Mouse (Mus musculus): ENCODE results near the gene Stab2. TPM values are rescaled to one million over a fixed set of nuclear protein-coding genes. Genes with fewer than 3 reads are reported as not detected.
A peak's percentile ranks its signal among the peaks of the same experiment; 100 is the strongest.

Stab2 gene
- total RNA-seq, 2 experiments from 2014 or later, result 0.18 to 0.23 TPM

DNA sequence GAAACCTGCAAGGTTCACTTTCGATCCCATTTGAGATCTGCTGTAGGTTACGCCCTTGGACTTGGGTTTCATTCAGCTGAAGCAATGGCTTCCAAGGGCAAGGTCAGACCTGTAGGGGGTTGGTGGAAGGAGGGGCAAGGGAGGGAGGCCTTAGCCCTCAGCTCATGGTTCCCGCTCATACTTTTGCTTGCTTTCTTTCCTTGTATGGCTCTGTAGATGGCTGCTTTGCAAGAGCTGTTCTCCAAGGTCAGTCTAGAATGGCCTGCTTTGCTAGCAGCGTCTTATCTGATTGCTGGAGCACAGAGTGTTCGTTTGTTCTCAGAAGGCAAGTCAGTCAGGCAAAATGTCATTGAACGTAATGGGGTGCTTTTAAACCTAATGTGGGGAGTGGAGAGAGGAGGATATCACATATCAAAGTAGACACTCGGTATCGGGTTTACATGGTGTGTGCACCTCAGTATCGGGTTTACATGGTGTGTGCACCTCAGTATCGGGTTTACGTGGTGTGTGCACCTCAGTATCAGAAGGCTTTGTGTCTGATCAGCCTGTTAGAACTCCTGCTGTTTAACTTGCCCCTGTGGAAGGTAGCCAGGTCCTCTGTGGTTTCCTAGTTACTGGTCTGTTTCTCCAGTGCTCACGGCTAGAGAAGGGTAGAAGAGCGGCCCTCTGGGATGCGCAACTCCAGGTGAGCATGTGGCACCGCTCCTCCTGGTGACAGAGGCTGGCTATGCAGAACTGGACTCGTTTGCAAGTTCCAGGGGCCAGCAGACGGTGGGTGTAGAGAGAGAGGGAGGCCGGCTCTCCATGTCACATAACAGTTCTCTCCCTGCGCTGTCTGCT is 193.3 kb downstream of the Stab2 start:
- H3K27ac ChIP-seq, result no peak overlapping the region
- intact Hi-C loops (cut with DNase I), result no loop called here
- no peak for TF ChIP-seq CTCF (IDR thresholded peaks at IDR 0.05)

DNA sequence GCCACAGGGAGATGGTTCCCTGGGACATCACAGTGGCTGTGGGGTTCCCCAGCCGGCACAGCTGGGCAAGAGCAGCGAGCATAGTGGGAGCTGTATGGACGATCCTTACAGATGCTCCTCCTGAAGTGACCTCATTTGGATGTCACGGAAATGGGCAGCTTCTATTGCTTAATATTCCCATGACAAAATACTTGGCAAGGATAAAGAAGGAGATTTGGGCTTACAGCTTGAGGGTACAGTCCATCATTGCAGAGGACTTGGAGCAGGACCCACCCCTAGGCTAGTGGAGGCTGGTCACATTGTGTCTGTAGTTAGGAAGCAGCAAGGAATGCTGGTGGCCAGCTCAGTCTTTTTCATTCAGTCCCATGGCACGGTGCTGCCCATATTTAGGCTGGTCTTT is 197.2 kb downstream of the Stab2 start:
- no peak for DNase-seq (ENCODE audit: extremely low spot score in 1 of 2, low spot score in 2 of 2)
- no peak for TF ChIP-seq CTCF (IDR thresholded peaks at IDR 0.05)
- no peak overlapping the region for H3K4me3 ChIP-seq
- H3K27ac ChIP-seq, result no peak overlapping the region
- intact Hi-C loops (cut with DNase I), result no loop called here

More for the DNA sequence above, 193.3 kb downstream of the Stab2 start:
- no peak overlapping the region for H3K4me3 ChIP-seq
- no peak for DNase-seq (ENCODE audit: extremely low spot score in 1 of 2, low spot score in 2 of 2)

DNA sequence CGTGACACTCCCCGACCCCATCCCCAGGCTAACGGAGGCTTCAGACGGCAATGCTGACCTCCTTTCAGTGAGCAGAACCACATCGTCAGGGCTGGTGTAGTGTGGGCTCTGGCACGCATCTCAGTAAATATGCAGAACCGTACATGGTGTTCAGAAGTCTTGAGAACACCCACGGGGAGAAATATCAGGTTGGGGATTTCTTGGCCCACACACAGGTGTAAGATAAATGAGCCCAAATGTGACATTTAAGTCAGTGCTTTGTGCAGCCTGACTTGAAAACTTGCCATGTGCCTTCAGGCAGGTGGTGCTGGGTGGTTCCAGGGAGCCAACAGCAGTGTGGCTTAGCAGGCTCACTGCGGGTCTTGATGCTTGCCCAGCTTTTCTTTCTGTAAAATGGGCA is 197.8 kb downstream of the Stab2 start:
- H3K27ac ChIP-seq, result peak overlapping the region; percentile 24; the same call in 1 of the 2 replicates
- no peak for TF ChIP-seq CTCF (IDR thresholded peaks at IDR 0.05)
- intact Hi-C loops (cut with DNase I), result no loop called here
- no peak for DNase-seq (ENCODE audit: extremely low spot score in 1 of 2, low spot score in 2 of 2)
- H3K4me3 ChIP-seq, result no peak overlapping the region

DNA sequence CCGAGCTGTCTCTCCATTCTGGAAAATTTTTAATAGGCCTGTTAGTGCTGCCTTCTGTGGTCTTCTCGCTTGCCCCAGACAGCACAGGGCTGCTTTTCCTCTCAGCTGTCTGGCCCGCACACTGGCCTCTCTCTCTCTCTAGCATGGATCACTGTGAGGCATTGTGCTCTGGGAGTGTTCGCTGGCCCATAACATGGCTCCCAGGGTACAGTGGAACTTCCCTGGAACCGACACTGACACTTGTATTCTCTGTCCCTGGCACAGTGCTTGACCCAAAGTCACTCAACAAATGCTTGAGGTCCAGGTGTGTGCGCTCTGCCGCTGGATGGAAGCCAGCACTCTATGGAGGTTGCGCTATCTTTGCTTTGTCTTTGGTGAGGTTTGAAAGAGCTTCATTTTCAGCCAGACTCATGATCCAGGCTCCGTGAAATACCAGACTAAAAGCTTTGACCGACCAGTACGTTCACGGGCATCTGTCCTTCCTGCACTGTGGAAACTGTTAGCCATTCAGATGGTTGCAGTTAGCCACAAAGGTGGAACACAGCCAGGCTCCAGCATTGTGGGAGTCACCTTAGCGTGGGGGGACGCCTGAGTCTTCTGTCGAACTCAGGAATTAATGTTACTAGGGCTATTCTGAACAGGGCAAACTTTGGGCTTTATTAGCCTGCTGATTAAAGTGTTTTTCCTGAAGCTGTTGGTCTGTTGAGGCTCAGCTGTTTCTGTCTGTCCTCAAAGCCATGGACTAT is 199.6 kb downstream of the Stab2 start:
- intact Hi-C loops (cut with DNase I), result no loop called here
- Histone ChIP-seq H3K4me3 (no peak overlapping the region), H3K27ac (no peak overlapping the region)
- no peak for DNase-seq (ENCODE audit: extremely low spot score in 1 of 2, low spot score in 2 of 2)
- TF ChIP-seq CTCF (IDR thresholded peaks at IDR 0.05), result no peak

DNA sequence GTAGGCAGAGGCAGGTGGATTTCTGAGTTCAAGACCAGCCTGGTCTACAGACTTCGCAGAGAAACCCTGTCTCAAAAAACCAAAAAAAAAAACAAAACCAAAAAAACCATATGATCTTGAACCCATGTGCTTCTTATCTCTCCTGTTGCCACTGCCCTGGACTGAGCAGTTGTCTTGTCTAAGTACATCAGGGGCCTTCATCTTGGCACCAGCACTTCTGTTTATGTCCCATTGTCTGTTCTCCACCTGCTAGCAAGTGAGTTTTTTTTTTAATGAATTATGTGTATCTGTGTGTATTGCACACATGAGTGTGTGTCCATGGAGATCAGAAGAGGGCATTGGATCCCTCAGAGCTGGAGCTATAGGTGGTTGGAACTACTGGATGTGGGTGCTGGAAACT is 200.5 kb downstream of the Stab2 start:
- no peak for DNase-seq (ENCODE audit: extremely low spot score in 1 of 2, low spot score in 2 of 2)
- intact Hi-C loops (cut with DNase I), result no loop called here
- Histone ChIP-seq H3K4me3 (no peak overlapping the region), H3K27ac (no peak overlapping the region)
- TF ChIP-seq CTCF (IDR thresholded peaks at IDR 0.05), result no peak

DNA sequence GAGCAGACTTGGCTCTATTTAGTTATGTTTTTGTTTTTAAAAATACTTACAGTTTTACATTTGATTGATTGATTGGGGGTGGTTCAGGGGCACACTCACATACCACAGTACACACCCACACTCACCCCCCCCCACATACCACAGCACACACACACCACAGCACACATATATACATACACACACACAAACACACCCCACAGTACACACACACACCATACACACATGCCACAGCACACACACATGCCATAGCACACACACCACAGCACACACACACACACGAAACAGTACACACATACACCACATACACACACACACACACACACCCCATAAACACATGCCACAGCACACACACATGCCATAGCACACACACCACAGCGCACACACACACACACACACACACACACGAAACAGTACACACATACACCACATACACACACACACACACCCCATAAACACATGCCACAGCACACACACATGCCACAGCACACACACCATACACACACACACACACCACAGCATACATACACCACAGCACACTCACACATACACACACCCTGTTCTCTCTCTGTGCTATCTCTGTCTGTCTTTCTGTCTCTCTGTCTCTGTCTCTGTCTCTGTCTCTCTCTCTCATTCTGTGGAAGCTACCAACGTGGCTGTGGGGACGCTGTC is 211.6 kb downstream of the Stab2 start:
- DNase-seq (ENCODE audit: extremely low spot score in 1 of 2, low spot score in 2 of 2), result no peak
- H3K27ac ChIP-seq, result no peak overlapping the region

DNA sequence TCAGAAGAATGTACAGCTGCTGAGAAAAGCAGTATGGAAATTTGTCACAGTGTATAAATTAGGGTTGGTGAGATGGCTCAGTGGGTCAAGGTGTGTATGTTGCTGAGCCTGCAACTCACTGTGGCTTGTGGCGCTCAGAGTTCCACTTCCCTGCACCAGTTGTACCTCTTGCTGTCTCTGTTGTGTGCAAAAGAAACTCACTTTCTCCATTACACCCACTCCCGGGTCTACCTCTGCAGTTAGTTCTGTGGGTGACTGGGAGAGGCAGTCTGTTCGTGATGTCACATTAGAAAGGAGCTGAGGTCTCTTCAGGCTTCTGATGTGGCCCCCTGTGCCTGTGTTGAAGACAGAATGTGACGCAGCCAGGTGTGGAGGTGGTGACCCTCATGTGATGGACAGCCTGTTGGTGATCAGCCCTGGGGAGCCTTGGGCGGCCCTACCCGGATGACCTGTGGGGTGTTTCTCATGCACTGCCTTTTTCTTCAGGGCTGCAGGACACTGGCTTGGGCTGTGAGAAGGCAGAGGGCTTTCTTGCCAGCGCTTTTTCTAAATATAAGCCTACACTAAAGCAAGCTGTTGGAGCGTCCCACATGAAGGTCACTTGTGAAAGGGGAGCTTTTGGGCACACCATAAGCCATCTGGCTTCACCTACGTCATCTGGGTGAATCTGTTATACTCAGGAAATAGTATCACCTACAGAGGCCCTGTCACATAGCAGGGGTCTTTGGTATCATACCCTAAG is 212.9 kb downstream of the Stab2 start:
- no peak for DNase-seq (ENCODE audit: extremely low spot score in 1 of 2, low spot score in 2 of 2)
- Histone ChIP-seq H3K27ac (peak overlapping the region; percentile 66), H3K4me3 (no peak overlapping the region)
- no peak for TF ChIP-seq CTCF (IDR thresholded peaks at IDR 0.05)
- intact Hi-C loops (cut with DNase I), result no loop called here

More for the DNA sequence above, 211.6 kb downstream of the Stab2 start:
- intact Hi-C loops (cut with DNase I), result no loop called here
- no peak overlapping the region for H3K4me3 ChIP-seq
- TF ChIP-seq CTCF (IDR thresholded peaks at IDR 0.05), result no peak

DNA sequence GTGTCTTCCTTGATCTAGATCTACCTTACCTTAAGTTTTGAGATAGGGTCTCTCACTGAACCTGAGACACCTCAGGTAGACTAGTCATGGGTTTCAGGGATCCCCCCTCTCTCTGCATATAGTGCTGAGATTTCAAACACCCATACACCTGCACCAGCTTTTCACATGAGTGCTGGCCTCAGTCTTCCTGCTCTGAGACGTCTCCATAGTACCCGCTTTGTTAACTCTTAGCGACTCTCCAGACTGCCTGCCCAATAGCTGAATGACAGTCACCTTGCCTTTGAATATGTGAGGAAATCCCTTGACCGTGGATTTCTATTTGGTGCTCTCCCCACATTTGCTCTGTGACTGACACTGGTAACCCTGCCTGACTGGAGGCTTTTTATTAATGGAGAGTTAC is 213.6 kb downstream of the Stab2 start:
- Histone ChIP-seq H3K27ac (peak overlapping the region; percentile 37; the same call in 1 of the 2 replicates), H3K4me3 (no peak overlapping the region)
- no peak for DNase-seq (ENCODE audit: extremely low spot score in 1 of 2, low spot score in 2 of 2)
- no peak for TF ChIP-seq CTCF (IDR thresholded peaks at IDR 0.05)
- intact Hi-C loops (cut with DNase I), result no loop called here

DNA sequence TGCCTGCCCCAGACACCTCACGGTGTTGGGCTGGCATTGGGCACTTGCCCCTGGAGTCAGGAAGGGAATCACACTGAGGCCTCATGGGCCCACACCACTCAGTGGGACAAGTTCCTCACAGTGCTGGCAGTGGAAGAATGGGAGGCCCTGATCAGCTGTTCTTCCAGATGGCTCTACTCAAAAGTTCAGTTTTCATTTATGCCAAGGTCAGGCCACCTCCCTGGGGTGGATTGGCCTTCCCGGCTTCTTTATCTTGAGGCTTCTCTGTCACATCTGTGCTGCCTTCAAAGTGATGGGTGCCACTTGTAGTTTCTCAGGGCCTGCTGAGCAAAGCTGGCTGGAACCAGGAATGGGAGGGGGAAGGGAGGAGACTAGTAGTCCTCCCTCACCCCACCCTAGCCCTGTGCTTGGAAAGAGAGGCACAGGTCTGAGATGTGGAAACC is 214.3 kb downstream of the Stab2 start:
- H3K4me3 ChIP-seq, result no peak overlapping the region
- no peak for DNase-seq (ENCODE audit: extremely low spot score in 1 of 2, low spot score in 2 of 2)
- TF ChIP-seq CTCF (IDR thresholded peaks at IDR 0.05), result no peak
- no peak overlapping the region for H3K27ac ChIP-seq
- intact Hi-C loops (cut with DNase I), result no loop called here

DNA sequence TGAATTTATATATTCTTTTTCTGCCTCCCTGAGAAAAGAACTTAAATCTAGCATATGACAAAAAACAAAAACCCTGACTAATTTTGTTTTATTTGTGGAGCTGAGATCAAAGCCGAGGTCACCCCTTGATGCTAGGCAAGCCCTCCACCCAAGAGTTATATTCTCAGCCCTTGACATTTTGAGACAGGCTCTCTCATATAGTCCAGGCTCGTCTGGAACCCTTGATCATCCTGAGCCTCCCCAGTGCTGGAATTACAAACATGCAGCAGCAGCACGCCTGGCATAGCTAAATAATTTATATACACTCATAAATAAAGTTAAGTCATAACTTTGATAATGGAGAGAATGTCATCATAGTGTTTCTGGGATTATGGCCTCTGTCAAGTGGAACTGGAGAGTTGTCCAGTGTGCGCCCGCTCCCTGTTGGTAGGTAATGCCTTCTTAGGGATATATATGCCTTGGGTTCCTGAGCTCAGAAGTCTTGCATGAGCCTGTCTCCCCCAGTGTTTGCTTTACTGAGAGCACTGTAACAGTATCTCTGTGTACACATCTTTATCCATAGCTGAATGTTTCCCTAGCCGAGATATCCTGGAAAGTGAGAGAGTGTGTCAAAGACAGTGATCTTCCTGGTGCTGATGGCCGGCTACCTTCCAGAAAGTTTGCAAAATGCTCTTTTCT is 216.2 kb downstream of the Stab2 start:
- DNase-seq (ENCODE audit: extremely low spot score in 1 of 2, low spot score in 2 of 2), result no peak

More for the DNA sequence above, 216.2 kb downstream of the Stab2 start:
- intact Hi-C loops (cut with DNase I), result no loop called here
- no peak overlapping the region for H3K27ac ChIP-seq
- no peak for TF ChIP-seq CTCF (IDR thresholded peaks at IDR 0.05)
- H3K4me3 ChIP-seq, result no peak overlapping the region

Other genes starting within 250 kb of the Stab2 start
- gene Gm49358, start 244.1 kb downstream of the Stab2 start, total RNA-seq (2021), result 10 to 100 TPM; 19.1 to 24.5 TPM
- gene Nt5dc3, start 229.0 kb downstream of the Stab2 start, total RNA-seq (2021), result 10 to 100 TPM; 83.9 to 93.6 TPM
- gene 1700113H08Rik, start 50.0 kb upstream of the Stab2 start, total RNA-seq (2021), result not detected

Data from left cerebral cortex, adult 2 months (tissue).